Mouse (Mus musculus): ENCODE results near the gene Pitpnc1.

Gene Pitpnc1

DNA sequence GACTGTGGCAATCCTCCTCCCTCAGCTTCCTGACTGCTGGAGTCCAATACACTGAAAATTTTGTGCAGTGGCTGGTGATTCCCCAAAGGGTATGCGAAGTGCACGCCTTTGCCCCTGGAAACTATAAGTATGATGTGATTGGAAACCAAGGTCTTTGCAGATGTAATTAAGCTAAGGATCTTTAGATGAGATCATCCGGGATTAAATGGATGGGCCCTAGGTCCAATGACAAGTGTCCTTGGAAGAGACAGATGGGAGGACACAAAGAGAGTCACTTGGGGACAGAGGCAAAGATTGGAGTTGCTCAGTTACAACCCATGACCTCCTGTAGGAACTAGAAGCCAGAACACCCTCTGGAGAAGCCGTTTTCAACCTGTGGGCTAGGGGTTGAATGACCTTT lies 233.0 kb downstream of the Pitpnc1 start:
- no peak for DNase-seq (ENCODE audit: low spot score in 2 of 2)

- DNase-seq (ENCODE audit: low spot score in 2 of 2), result no peak
These were observed 237.1 kb downstream of the Pitpnc1 start for GRCm38 (mm10) chr11:107233252-107233890.

GRCm38 (mm10) chr11:107230128-107230527 lies 240.4 kb downstream of the Pitpnc1 start:
- DNase-seq (ENCODE audit: low spot score in 2 of 2), result no peak

GRCm38 (mm10) chr11:107226431-107226830 lies 244.1 kb downstream of the Pitpnc1 start:
- DNase-seq (ENCODE audit: low spot score in 2 of 2), result no peak

DNA sequence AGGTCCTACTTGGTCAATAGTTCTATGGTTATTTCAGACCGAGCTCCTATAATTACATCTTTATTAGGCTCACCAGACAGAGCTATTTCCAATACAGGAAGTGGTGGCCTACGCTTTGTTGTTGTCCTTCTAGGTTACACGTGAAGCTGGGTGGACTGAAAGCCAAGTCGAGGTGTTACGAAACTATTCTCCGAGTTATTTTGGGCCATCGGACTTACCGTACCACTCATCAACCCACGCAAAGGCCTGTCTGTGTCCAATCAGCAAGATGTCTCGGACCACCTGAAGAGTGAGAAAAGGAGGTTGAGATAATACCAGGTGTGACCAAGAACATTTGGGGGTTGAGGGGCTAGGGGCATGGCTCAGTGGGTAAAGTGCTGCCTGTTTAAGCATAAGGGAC lies 244.5 kb downstream of the Pitpnc1 start:
- DNase-seq (ENCODE audit: low spot score in 2 of 2), result no peak

DNA sequence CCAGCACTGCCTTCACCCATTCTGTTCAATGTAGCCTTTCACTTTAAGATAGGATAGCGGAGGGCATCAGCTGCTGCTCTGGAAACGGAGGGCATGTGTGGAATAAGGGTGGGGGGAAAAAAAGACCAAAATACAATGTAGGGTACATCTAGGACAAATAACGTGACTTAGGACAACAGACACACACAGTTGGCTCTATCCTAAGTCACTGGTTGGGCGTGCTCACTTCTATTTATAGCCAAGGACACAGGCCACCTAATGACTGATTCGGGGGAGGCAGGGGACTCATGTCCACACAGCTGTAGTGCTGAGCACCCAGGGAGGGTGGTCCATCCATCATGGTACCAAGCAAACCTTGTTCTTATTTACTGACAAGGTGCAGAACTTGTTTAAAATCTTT lies 245.2 kb downstream of the Pitpnc1 start:
- no peak for DNase-seq (ENCODE audit: low spot score in 2 of 2)

GRCm38 (mm10) chr11:107223667-107224214 lies 246.8 kb downstream of the Pitpnc1 start:
- DNase-seq (ENCODE audit: low spot score in 2 of 2), result no peak

GRCm38 (mm10) chr11:107223169-107223561 lies 247.3 kb downstream of the Pitpnc1 start:
- DNase-seq (ENCODE audit: low spot score in 2 of 2), result peak in 1 of 2 experiments; percentile 15

GRCm38 (mm10) chr11:107222531-107223168 lies 247.8 kb downstream of the Pitpnc1 start:
- DNase-seq (ENCODE audit: low spot score in 2 of 2), result no peak

DNA sequence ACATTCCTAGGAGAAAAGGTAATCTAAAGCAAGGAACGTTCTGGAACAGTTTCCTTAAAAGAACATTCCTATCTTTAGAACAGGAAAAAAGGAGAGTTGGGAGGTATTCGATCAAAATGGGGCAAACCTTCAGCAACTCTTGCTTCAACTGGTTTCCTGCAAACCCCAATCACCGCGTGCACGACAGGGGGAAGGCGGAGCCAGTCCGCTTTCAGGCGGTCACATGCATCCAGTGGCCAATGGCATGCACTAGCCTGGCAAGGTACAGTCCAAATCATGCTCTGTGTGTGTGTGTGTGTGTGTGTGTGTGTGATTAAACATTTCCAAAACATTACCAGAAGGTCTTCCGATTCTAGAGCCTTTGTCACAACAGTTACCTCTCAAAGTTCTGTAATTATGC lies 255.4 kb downstream of the Pitpnc1 start:
- DNase-seq (ENCODE audit: low spot score in 2 of 2), result no peak

- peak in 1 of 2 experiments; percentile 23 for DNase-seq (ENCODE audit: low spot score in 2 of 2)
These were observed 256.8 kb downstream of the Pitpnc1 start for GRCm38 (mm10) chr11:107213745-107214144.

- DNase-seq (ENCODE audit: low spot score in 2 of 2), result no peak
These were observed 260.7 kb downstream of the Pitpnc1 start for GRCm38 (mm10) chr11:107209818-107210217.

DNA sequence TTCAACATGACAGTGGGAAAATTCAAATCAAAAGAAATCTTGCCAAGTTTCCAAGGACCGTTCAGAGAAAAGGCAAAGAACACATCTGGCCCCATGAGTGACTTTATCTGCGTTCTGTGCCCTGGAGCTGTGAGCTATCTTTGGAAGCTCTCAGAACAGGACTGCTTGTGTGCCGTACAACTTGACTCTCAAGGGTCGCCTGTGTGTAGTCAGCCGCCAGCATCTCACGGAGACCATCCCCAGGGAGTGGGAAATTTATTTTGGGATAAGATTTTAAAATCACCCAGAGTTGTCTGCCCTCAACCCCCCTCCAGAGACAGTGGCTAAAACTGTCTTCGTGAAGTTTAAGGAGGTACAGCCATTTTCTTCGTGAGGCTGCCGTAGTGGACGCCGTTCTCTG lies 268.7 kb downstream of the Pitpnc1 start:
- DNase-seq (ENCODE audit: low spot score in 2 of 2), result no peak

DNA sequence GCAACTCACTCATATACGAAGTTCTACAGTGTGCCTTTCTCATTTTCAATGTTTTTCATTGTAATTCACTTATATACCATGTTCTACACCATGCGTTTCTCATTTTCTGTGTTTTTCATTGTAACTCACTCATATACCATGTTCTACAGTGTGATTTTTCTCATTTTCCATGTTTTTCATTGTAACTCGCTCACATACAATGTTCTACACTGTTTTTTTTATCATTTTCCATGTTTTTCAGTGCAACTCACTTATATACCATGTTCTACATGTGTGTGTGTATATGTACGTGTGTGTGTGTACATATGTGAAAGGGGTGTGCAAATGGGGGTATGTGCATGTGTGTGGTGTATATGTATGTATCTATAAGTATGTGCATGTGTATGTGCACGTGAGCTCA lies 271.2 kb downstream of the Pitpnc1 start:
- no peak for DNase-seq (ENCODE audit: low spot score in 2 of 2)

- DNase-seq (ENCODE audit: low spot score in 2 of 2), result no peak
These were observed 275.2 kb downstream of the Pitpnc1 start for GRCm38 (mm10) chr11:107195334-107195733.

GRCm38 (mm10) chr11:107190376-107190775 lies 280.1 kb downstream of the Pitpnc1 start:
- DNase-seq (ENCODE audit: low spot score in 2 of 2), result no peak

DNA sequence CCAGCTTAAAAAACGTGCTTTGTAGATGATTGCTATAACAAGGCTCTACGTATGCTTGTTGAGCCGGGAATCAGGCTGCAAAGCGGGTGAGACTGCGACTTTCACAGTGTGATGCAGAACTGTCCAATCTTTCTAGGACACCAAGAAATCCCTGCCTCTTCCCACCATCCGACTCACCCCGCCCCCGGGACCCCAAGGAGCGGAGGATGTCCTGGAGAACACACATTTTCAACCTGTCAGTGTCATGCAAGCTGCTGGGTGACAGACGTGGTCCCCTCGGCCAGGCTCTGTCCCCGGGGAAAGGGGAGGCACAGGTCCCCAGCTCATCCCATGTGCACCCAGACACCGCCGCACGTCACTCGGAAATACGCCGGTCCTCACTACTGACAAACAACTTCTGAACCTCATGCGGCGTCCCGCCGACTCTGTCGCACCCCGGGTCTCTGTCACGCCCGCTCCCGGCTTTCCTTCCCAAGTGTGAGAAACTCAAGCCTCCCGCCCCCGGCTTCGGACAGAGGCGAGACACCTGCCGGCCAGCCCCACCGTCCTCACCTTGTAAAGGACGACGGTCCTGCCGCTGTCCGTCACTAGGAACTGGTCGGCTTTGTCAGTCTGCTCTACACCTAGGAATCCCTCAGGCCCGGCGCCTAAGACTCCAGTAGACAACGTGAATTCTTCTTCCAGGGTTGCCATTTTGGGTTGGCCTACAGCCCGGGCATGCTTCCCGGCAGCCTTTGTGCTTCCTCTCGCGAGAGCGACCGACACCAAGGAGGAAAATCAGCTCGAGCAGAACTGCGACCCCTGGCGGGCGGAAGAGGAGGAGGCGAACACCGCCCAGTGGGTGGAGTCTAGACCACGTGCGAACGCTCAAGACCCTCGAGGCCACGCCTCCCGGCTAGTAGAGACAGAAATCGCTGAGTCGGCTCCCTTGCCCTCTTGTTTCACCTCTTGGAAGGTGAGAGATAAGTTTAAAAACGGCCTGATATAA lies 281.6 kb downstream of the Pitpnc1 start, which contains the start of gene Nol11:
Gene Nol11 (minus strand): TSS at position 817 of the 988 bp plus-strand sequence.
- peak; percentile 96 to 98 for DNase-seq (ENCODE audit: low spot score in 2 of 2)

DNA sequence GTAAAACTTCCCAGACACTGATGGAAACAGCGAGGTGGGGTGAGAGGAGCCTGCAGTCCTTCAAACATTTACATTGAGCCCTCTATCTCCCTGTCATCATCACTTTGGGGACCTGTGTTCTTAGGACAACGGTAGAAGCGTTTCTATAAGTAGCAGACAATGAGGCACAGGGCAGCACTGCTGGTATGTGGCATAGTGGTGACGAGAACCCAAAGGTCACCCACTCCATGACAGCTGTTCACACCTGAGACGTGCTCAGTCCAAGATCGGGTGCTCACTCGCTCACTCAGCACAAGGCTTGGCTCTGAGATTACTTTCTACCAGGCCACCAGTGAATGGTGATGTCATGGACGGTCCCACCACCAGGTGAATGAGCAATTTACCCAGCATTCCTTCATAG lies 286.7 kb downstream of the Pitpnc1 start:
- DNase-seq (ENCODE audit: low spot score in 2 of 2), result no peak

GRCm38 (mm10) chr11:107161215-107161614 lies 309.3 kb downstream of the Pitpnc1 start:
- DNase-seq (ENCODE audit: low spot score in 2 of 2), result no peak

DNA sequence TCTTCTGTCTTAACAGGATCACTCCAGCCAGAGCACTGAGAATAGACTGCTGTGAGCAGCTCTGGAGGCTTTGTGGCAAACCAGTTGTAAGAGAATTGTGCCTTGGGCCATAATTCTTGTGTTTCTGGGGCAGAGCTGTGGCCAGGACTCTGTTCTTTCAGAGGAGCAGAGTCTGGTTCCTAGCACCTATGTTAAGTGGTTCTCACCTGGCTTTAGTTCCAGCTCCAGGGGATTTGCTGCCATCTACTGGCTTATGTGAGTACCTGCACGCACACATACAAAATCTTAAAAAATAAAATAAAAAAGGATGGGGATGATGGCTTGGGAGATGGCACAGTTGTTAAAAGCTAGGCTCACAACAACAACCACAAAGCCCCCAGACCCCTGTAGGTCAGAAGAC lies 311.5 kb downstream of the Pitpnc1 start:
- DNase-seq (ENCODE audit: low spot score in 2 of 2), result peak in 1 of 2 experiments; percentile 33

Measured in thymus, postnatal 10 days (tissue).